Mouse (Mus musculus) lung, embryonic 16.5 days (tissue): ENCODE results near the gene Trpv4. TPM values are rescaled to one million over a fixed set of nuclear protein-coding genes. Genes with fewer than 3 reads are reported as not detected.
A peak's percentile ranks its signal among the peaks of the same experiment; 100 is the strongest.

ENCODE experiments used
- ATAC-seq: fragments of 200-750 bp; cut with Nextera tagmentation; 2 replicates; pipeline ENCODE4 v1.8.0; 2017; ENCODE audit warnings: low read depth, mild to moderate bottlenecking, moderate library complexity
- H3K27ac ChIP-seq: fragments of 300-500 bp; sonication (generic); 2 replicates; pipeline ENCODE4 v1.5.1; 2014; ENCODE audit warnings: mild to moderate bottlenecking, control low read depth, low read length
- H3K27me3 ChIP-seq: fragments of 300-500 bp; sonication (generic); 2 replicates; pipeline ENCODE4 v1.6.1; 2014; ENCODE audit warnings: low read depth, low read length, mixed read lengths; ENCODE audit not compliant: control insufficient read depth, insufficient read depth
- H3K36me3 ChIP-seq: fragments of 300-500 bp; sonication (generic); 2 replicates; pipeline ENCODE4 v1.6.1; 2014; ENCODE audit warnings: low read length; ENCODE audit not compliant: control insufficient read depth, insufficient read depth
- H3K4me1 ChIP-seq: fragments of 300-500 bp; sonication (generic); replicated peaks from 2 replicates; pipeline ENCODE4 v1.6.1; 2014; ENCODE audit warnings: low read length, mixed read lengths; ENCODE audit not compliant: control insufficient read depth, insufficient read depth
- H3K4me2 ChIP-seq: fragments of 300-500 bp; sonication (generic); 2 replicates; pipeline ENCODE4 v1.6.1; 2014; ENCODE audit warnings: low read depth, low read length, control low read depth
- H3K4me3 ChIP-seq: fragments of 300-500 bp; sonication (generic); 2 replicates; pipeline ENCODE4 v1.5.1; 2014; ENCODE audit warnings: mild to moderate bottlenecking, low read length, control low read depth
- H3K9ac ChIP-seq: fragments of 300-500 bp; sonication (generic); 2 replicates; pipeline ENCODE4 v1.6.1; 2014; ENCODE audit warnings: low read length, control low read depth
- H3K9me3 ChIP-seq: fragments of 300-500 bp; sonication (generic); 2 replicates; pipeline ENCODE4 v1.6.1; 2016; ENCODE audit warnings: low read length; ENCODE audit not compliant: control insufficient read depth
- WGBS: fragments of 180-500 bp; shearing (Covaris S2); extraction: QIAGEN DNeasy Blood & Tissue Kit; methylation state at CpG from one replicate; pipeline ENCODE4 v1.1.7; 2014; 5-methylcytosine and 5-hydroxymethylcytosine counted together
- polyA plus RNA-seq: library from polyadenylated mRNA; unstranded; fragments of >200 nt; fragmentation: Nextera tagmentation; extraction: Ambion mirVana; gene quantifications from 2 replicates; pipeline ENCODE4 v1.2.1, GENCODE M21; 2015

Trpv4 gene
- polyA plus RNA-seq, 1 experiment from 2014 or later: 2.9 TPM

GRCm38 (mm10) chr5:114614863-114615262, 43.4 kb downstream of the Trpv4 start:
- Histone ChIP-seq H3K27me3 (no peaks in the 10 kb centered on the region), H3K27ac (no peak overlapping the region), H3K4me2 (no peak overlapping the region), H3K4me1 (no peaks in the 10 kb centered on the region), H3K36me3 (peaks cover 2% of the 10 kb centered on the region; the same call in 1 of the 2 replicates), H3K4me3 (no peak overlapping the region), H3K9ac (no peak overlapping the region), H3K9me3 (no peaks in the 10 kb centered on the region)
- no peak for ATAC-seq
- 52% methylated on average over 7 of the region's 7 CpGs for whole genome bisulfite sequencing

DNA sequence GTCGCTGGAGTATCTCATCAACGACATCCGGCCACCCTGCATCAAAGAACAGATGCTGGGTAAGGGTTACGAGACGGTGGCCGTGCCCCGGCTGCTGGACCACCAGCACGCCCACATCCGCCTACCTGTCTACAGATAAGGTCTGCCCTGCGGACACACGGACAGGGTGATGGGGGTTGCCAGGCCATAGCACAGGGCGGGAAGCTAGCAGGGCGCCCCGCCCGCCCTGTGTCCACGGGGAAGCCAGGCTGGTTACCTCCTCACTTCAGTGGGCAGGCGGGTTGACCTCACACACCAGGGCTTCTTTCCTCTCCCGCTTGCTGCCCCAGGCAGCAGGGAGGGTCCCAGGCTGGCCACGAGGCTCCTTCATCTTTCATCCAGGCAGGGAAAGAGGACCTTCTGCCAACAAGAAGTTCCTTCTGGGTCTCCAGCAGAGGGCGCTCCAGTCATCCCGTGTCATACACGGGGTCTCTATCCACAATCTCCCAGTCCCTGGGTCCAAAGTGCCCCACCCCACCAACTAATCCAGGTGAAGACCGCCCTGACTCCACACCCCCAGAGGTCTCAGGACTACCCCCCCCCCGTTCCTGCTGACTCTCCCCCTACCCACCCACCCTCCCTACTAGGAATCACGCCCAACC, 46.1 kb downstream of the Trpv4 start:
- H3K27me3 ChIP-seq: no peaks in the 10 kb centered on the region
- no peak overlapping the region for H3K9ac ChIP-seq
- H3K4me1 ChIP-seq: peaks cover 14% of the 10 kb centered on the region
- peaks cover 2% of the 10 kb centered on the region; the same call in 1 of the 2 replicates for H3K36me3 ChIP-seq
- no peak for ATAC-seq
- no peaks in the 10 kb centered on the region for H3K9me3 ChIP-seq
- H3K27ac ChIP-seq: no peak overlapping the region
- H3K4me3 ChIP-seq: no peak overlapping the region
- H3K4me2 ChIP-seq: no peak overlapping the region
- 68% methylated on average over 25 of the region's 25 CpGs for WGBS

DNA sequence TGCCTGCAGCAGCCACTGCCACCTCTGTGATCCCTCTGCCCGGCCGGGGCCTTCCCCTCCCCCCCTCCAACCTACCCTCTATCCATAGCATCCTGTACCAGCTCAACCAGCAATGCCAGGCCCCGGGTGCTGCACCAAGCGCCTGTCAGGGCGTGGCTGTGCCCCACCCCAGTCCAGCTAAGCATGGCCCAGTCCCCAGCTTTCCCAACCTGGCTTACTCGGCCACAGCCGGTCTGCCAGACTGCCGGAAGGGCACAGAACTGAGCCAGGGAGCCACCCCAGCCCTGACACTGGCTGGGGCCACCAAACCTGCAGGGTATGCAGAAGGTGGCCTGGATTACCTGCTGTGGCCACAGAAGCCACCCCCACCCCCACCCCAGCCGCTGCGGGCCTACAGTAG, 47.0 kb downstream of the Trpv4 start:
- no peaks in the 10 kb centered on the region for H3K9me3 ChIP-seq
- 86% methylated on average over 8 of the region's 10 CpGs for WGBS
- ATAC-seq: no peak

GRCm38 (mm10) chr5:114608516-114608915, 49.7 kb downstream of the Trpv4 start:
- Histone ChIP-seq H3K9me3 (no peaks in the 10 kb centered on the region), H3K4me2 (no peak overlapping the region), H3K4me1 (peaks cover 14% of the 10 kb centered on the region), H3K27ac (no peak overlapping the region), H3K9ac (no peak overlapping the region), H3K4me3 (no peak overlapping the region), H3K36me3 (peaks cover 2% of the 10 kb centered on the region; the same call in 1 of the 2 replicates), H3K27me3 (no peaks in the 10 kb centered on the region)
- peak; percentile 30; the same call in 1 of the 2 replicates for ATAC-seq
- WGBS: 3% methylated on average over 12 of the region's 12 CpGs

More for the DNA sequence above, 47.0 kb downstream of the Trpv4 start:
- H3K4me3 ChIP-seq: no peak overlapping the region
- H3K27me3 ChIP-seq: no peaks in the 10 kb centered on the region
- no peak overlapping the region for H3K9ac ChIP-seq
- peaks cover 14% of the 10 kb centered on the region for H3K4me1 ChIP-seq
- H3K4me2 ChIP-seq: no peak overlapping the region
- no peak overlapping the region for H3K27ac ChIP-seq
- H3K36me3 ChIP-seq: peaks cover 2% of the 10 kb centered on the region; the same call in 1 of the 2 replicates

DNA sequence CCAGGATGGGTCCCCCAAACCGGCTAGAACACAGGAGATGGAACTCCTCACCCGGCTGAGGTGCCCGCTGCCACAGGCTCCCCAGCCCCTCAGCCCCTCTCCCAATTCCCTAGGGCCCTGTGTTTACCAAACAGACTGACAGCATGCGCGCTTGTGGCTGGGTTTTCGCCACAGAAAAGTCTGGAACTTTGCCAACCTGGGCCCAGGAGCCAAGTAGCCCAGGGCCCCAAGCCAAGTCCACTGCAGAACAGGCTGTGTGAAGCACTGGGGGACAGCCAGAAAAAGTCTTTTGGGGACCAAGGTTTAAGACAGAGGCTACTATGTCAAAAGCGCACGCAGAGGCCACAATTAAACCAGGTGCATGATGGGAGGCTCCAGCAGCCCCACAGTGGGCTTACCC, 50.6 kb downstream of the Trpv4 start:
- WGBS: 25% methylated on average over 8 of the region's 8 CpGs
- Histone ChIP-seq H3K4me2 (no peak overlapping the region), H3K4me3 (no peak overlapping the region), H3K27me3 (no peaks in the 10 kb centered on the region), H3K9ac (no peak overlapping the region), H3K27ac (0 out of 2 replicates have a peak overlapping the region, but pooled peaks have one; percentile 0), H3K4me1 (peaks cover 14% of the 10 kb centered on the region), H3K9me3 (no peaks in the 10 kb centered on the region), H3K36me3 (peaks cover 2% of the 10 kb centered on the region; the same call in 1 of the 2 replicates)
- peak; percentile 44 for ATAC-seq

GRCm38 (mm10) chr5:114605981-114606380, 52.2 kb downstream of the Trpv4 start:
- Histone ChIP-seq H3K9ac (no peak overlapping the region), H3K4me1 (peaks cover 14% of the 10 kb centered on the region), H3K36me3 (no peaks in the 10 kb centered on the region), H3K27ac (no peak overlapping the region), H3K4me2 (no peak overlapping the region), H3K27me3 (no peaks in the 10 kb centered on the region), H3K9me3 (no peaks in the 10 kb centered on the region), H3K4me3 (no peak overlapping the region)
- no peak for ATAC-seq
- 79% methylated on average over 6 of the region's 6 CpGs for WGBS

DNA sequence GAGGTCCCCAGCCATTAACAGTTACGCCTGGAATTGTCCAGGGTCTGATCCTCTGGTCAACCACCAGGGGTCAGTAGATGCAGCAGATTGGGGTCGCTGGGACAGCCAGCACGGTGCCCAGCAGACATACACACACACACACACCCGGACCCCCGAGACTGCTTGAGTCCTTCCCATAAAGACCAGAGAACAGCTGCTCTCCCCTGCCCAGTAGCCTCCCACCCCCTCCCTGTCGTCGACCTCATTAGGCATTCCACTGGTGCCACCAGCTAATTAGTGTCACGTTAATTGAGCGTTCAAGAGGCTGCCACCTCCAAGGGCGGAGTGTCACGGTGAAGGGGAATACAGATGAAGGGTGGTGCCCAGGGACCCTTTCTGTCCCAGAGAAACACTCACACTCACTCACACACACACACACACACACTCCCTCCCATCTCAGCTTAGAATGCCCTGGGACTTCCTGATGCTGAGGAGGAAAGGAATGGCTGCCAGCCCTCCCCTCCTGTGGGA, 53.4 kb downstream of the Trpv4 start:
- no peaks in the 10 kb centered on the region for H3K9me3 ChIP-seq
- H3K4me1 ChIP-seq: peaks cover 14% of the 10 kb centered on the region
- H3K4me3 ChIP-seq: no peak overlapping the region
- H3K27ac ChIP-seq: no peak overlapping the region
- no peak overlapping the region for H3K4me2 ChIP-seq
- ATAC-seq: peak; percentile 27; the same call in 1 of the 2 replicates
- H3K9ac ChIP-seq: no peak overlapping the region
- 34% methylated on average over 11 of the region's 11 CpGs for WGBS
- no peaks in the 10 kb centered on the region for H3K27me3 ChIP-seq
- H3K36me3 ChIP-seq: no peaks in the 10 kb centered on the region

GRCm38 (mm10) chr5:114603975-114604374, 54.2 kb downstream of the Trpv4 start:
- Histone ChIP-seq H3K4me1 (peaks cover 14% of the 10 kb centered on the region), H3K9ac (no peak overlapping the region)
- WGBS: 83% methylated on average over 5 of the region's 5 CpGs

DNA sequence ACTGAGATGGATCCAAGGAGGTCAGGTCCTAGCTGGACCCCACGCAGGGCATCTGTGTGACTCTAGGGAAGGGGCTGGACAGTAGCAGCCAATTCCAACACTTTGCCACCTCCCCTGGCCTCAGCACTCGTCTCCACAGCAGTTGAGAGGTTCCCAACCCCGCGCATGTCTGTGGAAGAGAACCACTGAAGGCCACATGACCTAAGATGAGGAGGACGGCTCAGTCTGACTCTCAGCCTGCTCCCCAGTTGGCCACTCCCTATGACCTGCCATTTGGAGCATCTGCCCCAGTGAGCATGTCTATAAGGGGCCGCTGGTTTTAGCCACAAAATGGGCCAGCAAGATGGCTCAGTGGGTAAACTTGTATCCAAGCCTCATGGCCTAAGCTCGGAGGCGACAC, 56.2 kb downstream of the Trpv4 start:
- WGBS: 65% methylated on average over 8 of the region's 8 CpGs
- H3K4me1 ChIP-seq: peaks cover 8% of the 10 kb centered on the region
- no peak overlapping the region for H3K9ac ChIP-seq
- H3K9me3 ChIP-seq: no peaks in the 10 kb centered on the region
- no peaks in the 10 kb centered on the region for H3K36me3 ChIP-seq
- H3K27me3 ChIP-seq: no peaks in the 10 kb centered on the region
- no peak for ATAC-seq
- no peak overlapping the region for H3K4me3 ChIP-seq
- no peak overlapping the region for H3K27ac ChIP-seq
- no peak overlapping the region for H3K4me2 ChIP-seq

More at GRCm38 (mm10) chr5:114603975-114604374, 54.2 kb downstream of the Trpv4 start:
- Histone ChIP-seq H3K36me3 (no peaks in the 10 kb centered on the region), H3K27ac (no peak overlapping the region), H3K4me3 (no peak overlapping the region), H3K4me2 (no peak overlapping the region), H3K27me3 (no peaks in the 10 kb centered on the region), H3K9me3 (no peaks in the 10 kb centered on the region)
- ATAC-seq: no peak
